Mouse (Mus musculus) hindbrain, postnatal 0 days (tissue): ENCODE measurements around the gene Gm20479. TPM values are rescaled to one million over a fixed set of nuclear protein-coding genes. Genes with fewer than 3 reads are reported as not detected.

Experiments used
- ATAC-seq: fragments of 200-750 bp; cut with Nextera tagmentation; 2 replicates; pipeline ENCODE4 v1.8.0; 2017; ENCODE audit warnings: mild to moderate bottlenecking, moderate TSS enrichment, moderate library complexity
- DNase-seq: peaks from one replicate; pipeline ENCODE4 v3.0.0-alpha.2; 2015; ENCODE audit warnings: low spot score
- H3K27ac ChIP-seq: fragments of 300-500 bp; sonication (generic); 2 replicates; pipeline ENCODE4 v1.5.1; 2014; ENCODE audit warnings: mild to moderate bottlenecking
- H3K27me3 ChIP-seq: fragments of 300-500 bp; sonication (generic); 2 replicates; pipeline ENCODE4 v1.6.1; 2014; ENCODE audit warnings: low read length, mixed read lengths; ENCODE audit not compliant: insufficient read depth
- H3K36me3 ChIP-seq: fragments of 300-500 bp; sonication (generic); 2 replicates; pipeline ENCODE4 v1.6.1; 2014; ENCODE audit warnings: low read length, mixed read lengths; ENCODE audit not compliant: insufficient read depth
- H3K4me1 ChIP-seq: fragments of 300-500 bp; sonication (generic); 2 replicates; pipeline ENCODE4 v1.6.1; 2014; ENCODE audit warnings: antibody characterized with exemption, low read length, mixed read lengths; ENCODE audit not compliant: insufficient read depth
- H3K4me2 ChIP-seq: fragments of 300-500 bp; sonication (generic); 2 replicates; pipeline ENCODE4 v1.6.1; 2014; ENCODE audit warnings: low read depth, mild to moderate bottlenecking, low read length, moderate library complexity, mixed read lengths
- H3K4me3 ChIP-seq: fragments of 300-500 bp; sonication (generic); 2 replicates; pipeline ENCODE4 v1.5.1; 2014; ENCODE audit warnings: low read length
- H3K9ac ChIP-seq: fragments of 300-500 bp; sonication (generic); replicated peaks from 2 replicates; pipeline ENCODE4 v1.6.1; 2014; ENCODE audit warnings: mild to moderate bottlenecking, low read length, moderate library complexity, mixed read lengths
- H3K9me3 ChIP-seq: fragments of 300-500 bp; sonication (generic); 2 replicates; pipeline ENCODE4 v1.6.1; 2016; ENCODE audit warnings: low read length, mixed read lengths
- CTCF ChIP-seq: IDR thresholded peaks from 2 replicates; pipeline ENCODE4 v1.5.1; 2016; ENCODE audit warnings: antibody characterized with exemption, control low read depth, low read depth
- WGBS: fragments of 180-500 bp; shearing (Covaris S2); extraction: QIAGEN DNeasy Blood & Tissue Kit; methylation state at CpG from one replicate; pipeline ENCODE4 v1.1.7; 2014; 5-methylcytosine and 5-hydroxymethylcytosine counted together
- polyA plus RNA-seq: library from polyadenylated mRNA; unstranded; fragments of >200 nt; fragmentation: Nextera tagmentation; extraction: Ambion mirVana; gene quantifications from 2 replicates; pipeline ENCODE4 v1.2.1, GENCODE M21; 2015
- total RNA-seq: library from RNA; depleted of rRNA; stranded (reverse); fragments of >200 nt; gene quantifications from 2 replicates; pipeline ENCODE4 v1.2.3, GENCODE M21; 2014

Gene Gm20479
- total and polyA plus RNA-seq, 2 experiments from 2014 or later = not detected

DNA sequence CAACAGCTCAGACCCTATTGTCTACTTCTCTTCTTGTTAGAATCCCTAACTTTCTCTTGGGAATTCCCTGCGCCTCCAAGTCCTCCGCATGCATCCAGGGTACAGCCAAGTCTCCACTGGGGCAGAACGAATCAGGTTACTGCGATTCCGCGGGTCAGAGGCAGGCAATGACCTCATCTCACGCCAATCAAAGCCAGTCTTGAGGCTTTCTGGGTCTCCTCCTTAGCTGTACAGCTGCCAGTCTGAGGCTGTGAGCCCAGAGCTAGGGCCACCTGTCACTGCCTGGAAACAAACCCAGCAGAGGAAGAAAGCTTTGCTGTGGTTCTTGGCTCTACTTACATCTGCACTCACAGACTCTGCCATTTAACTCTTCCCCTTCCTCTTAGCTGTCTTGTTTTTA lies 41.3 kb downstream of the Gm20479 start:
- Histone ChIP-seq H3K9me3 (no peaks in the 10 kb centered on the region; the same call in 1 of the 2 replicates), H3K4me1 (no peaks in the 10 kb centered on the region), H3K27ac (peak overlapping the region; percentile 59; the same call in 1 of the 2 replicates), H3K27me3 (no peaks in the 10 kb centered on the region), H3K4me2 (no peak overlapping the region), H3K9ac (no peak overlapping the region), H3K4me3 (no peak overlapping the region), H3K36me3 (no peaks in the 10 kb centered on the region)
- ATAC-seq (peak; percentile 89), DNase-seq (peak; percentile 84)
- no peak for TF ChIP-seq CTCF
- 11% methylated on average over 7 of the region's 7 CpGs for WGBS

DNA sequence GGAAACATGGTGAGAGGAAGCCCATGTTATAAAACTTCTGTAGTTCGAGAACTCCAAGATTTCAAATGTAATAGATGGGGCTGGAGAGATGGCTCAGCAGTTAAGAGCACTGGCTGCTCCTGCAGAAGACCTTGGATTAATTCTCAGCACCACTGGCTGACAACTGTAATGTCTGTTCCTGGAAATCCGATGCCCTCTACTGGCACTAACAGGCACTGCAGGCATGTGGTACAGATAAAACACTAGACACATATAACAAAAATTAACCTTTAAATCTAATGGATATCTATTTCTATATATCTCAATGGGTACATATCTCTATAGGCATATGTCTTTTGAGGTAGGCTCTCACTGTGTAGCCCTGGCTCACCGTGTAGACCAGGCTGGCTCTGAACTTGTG lies 42.8 kb downstream of the Gm20479 start:
- TF ChIP-seq CTCF = 0 out of 2 replicates have a peak, but pooled peaks have one; percentile 23
- 95% methylated on average over 3 of the region's 3 CpGs for WGBS
- Histone ChIP-seq H3K9me3 (no peaks in the 10 kb centered on the region; the same call in 1 of the 2 replicates), H3K9ac (no peak overlapping the region), H3K27me3 (no peaks in the 10 kb centered on the region), H3K4me1 (no peaks in the 10 kb centered on the region), H3K27ac (no peak overlapping the region), H3K4me3 (no peak overlapping the region), H3K36me3 (no peaks in the 10 kb centered on the region), H3K4me2 (no peak overlapping the region)
- DNase-seq (no peak), ATAC-seq (no peak)

DNA sequence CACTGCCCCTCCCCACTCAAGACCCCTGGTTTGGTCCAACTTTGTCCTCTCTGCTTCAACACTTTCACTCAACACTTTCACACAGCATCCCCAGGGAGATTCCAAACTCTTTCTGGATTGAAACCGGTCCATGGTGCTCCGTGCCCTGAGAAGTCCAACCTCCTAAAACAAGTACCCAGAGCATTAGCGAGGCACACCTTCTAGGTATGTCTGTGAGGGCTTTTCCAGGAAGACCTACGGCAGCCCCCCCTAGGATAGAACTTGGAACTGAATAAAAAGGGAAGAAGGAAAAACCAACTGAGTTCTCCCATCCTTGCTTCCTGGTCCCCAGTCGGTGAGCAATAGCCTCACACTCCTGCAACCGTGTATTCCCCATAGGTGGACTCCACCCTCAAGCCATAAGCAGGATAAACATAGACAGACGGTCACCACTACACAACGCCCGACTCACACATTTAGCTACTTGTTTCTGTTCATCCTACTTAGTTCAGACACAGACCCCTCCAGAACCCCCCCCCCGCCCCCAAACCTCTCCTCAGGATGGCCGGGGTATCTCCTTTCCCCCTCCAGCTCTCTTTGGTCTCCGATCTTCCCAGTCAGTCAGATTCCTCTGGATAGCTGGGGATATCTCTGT lies 45.5 kb downstream of the Gm20479 start:
- 92% methylated on average over 12 of the region's 12 CpGs for WGBS
- no peak overlapping the region for H3K4me3 ChIP-seq
- H3K27ac ChIP-seq = no peak overlapping the region
- no peaks in the 10 kb centered on the region; the same call in 1 of the 2 replicates for H3K9me3 ChIP-seq
- no peak for TF ChIP-seq CTCF
- H3K36me3 ChIP-seq = no peaks in the 10 kb centered on the region
- H3K9ac ChIP-seq = no peak overlapping the region
- H3K4me2 ChIP-seq = no peak overlapping the region
- ATAC-seq (no peak), DNase-seq (no peak)
- no peaks in the 10 kb centered on the region for H3K4me1 ChIP-seq
- H3K27me3 ChIP-seq = no peaks in the 10 kb centered on the region

DNA sequence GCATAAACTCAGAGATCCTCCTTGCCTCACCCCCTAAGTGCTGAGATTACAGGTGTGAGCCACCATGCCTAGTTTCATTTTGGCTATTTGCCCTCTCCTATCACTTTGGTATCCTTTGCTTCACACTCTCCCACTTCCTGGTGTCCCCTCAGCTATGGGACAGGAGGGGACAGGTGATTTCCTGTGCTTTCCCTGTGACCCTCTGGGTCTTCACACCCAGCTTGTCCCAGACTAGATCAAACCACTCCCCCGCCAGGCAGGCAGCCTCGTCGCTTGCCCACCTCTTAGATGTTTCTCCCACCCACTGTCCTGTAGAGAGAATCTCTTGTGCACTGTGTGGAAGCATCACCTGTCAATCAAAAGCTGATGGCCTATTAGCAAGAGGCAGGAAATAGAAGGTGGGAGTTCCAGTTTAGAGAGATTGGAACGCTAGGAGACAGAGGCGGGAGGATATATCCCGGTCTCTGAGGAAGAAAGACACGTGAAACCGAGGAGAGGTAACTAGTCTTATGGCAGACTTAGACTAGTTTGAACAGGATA lies 46.2 kb downstream of the Gm20479 start:
- Histone ChIP-seq H3K9ac (no peak overlapping the region), H3K4me1 (no peaks in the 10 kb centered on the region), H3K4me2 (no peak overlapping the region; the same call in 1 of the 2 replicates), H3K27ac (peak overlapping the region; percentile 17; the same call in 1 of the 2 replicates), H3K36me3 (no peaks in the 10 kb centered on the region), H3K9me3 (no peaks in the 10 kb centered on the region; the same call in 1 of the 2 replicates), H3K4me3 (no peak overlapping the region), H3K27me3 (no peaks in the 10 kb centered on the region)
- ATAC-seq (no peak), DNase-seq (no peak)
- TF ChIP-seq CTCF = no peak
- WGBS = 42% methylated on average over 8 of the region's 8 CpGs

DNA sequence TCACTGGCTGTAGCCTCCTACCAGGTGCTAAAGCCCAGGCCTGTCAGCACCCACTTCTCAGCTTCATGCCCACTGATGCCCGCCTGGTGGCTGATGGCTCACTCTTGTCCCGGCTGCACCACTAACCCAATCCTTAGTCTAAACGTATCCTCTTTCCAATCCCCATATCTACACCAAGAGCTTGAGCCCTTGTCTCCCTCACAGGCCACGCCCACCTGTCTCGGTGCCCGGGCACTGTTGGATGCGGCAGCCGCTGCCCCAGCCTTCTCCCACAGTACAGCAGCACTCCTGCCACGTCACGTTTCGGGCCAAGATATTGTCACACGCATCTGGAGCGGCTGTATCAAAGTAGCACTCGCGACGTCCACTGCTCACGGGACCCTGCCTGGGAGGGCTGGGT lies 46.9 kb downstream of the Gm20479 start:
- no peaks in the 10 kb centered on the region for H3K27me3 ChIP-seq
- no peaks in the 10 kb centered on the region for H3K36me3 ChIP-seq
- no peaks in the 10 kb centered on the region for H3K4me1 ChIP-seq
- ATAC-seq = peak; percentile 73
- 6% methylated on average over 17 of the region's 17 CpGs for WGBS
- no peaks in the 10 kb centered on the region; the same call in 1 of the 2 replicates for H3K9me3 ChIP-seq
- H3K4me3 ChIP-seq = peak overlapping the region; percentile 19
- no peak for TF ChIP-seq CTCF
- peak overlapping the region; percentile 49 for H3K4me2 ChIP-seq
- peak; percentile 76 for DNase-seq
- no peak overlapping the region for H3K9ac ChIP-seq
- H3K27ac ChIP-seq = peak overlapping the region; percentile 17; the same call in 1 of the 2 replicates

DNA sequence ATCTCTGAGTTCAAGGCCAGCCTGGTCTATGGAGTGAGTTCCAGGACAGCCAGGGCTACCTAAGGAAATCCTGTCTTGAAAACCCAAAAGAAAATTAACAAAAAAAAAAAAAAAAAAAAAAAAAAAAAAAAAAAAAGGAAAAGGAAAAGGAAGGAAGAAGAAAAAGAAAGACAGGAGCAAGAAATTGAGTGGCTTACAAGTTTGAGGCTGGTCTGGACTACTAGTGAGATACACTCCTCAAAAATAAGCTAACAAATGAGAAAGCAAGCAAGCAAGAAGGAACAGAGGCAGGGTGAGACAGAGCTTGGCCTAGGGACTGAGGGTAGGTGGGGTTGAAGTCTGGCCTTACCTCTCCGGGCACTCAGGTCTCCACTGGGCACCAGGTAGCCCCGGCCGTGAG lies 47.4 kb downstream of the Gm20479 start:
- 35% methylated on average over 3 of the region's 3 CpGs for WGBS
- H3K9me3 ChIP-seq = no peaks in the 10 kb centered on the region; the same call in 1 of the 2 replicates

More for the DNA sequence above, 47.4 kb downstream of the Gm20479 start:
- Histone ChIP-seq H3K4me2 (peak overlapping the region; percentile 49; the same call in 1 of the 2 replicates), H3K4me1 (no peaks in the 10 kb centered on the region), H3K9ac (no peak overlapping the region), H3K27ac (no peak overlapping the region), H3K4me3 (no peak overlapping the region), H3K36me3 (no peaks in the 10 kb centered on the region), H3K27me3 (no peaks in the 10 kb centered on the region)
- no peak for TF ChIP-seq CTCF
- ATAC-seq = no peak
- no peak for DNase-seq
